Mouse (Mus musculus) erythroblast, embryonic 14.5 days (primary cell): ENCODE results near the gene Fam173a.

Experiments used
- GATA1 ChIP-seq: IDR thresholded peaks from 2 replicates; pipeline ENCODE4 v1.6.1; 2012; ENCODE audit warnings: low read length, inconsistent platforms, mixed read lengths
- TAL1 ChIP-seq: IDR thresholded peaks from 3 replicates; pipeline ENCODE4 v1.6.1; 2012; ENCODE audit warnings: low read length, inconsistent platforms, mixed read lengths

DNA sequence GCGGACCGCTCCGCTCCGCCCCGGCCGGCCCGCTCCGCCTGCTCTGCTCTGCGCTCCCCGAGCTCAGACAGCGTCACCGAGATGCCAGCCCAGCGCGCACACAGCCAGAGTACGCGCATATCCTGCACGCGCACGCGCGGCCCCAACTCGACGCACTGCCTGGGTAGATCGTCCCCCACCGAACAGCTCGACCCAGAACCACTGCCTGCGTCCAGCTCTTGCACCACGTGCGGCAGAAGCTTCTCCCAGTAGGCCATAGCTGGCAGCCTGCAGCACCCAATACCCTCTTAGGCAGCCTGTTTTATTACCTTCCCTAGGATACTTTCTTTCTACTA lies 44.3 kb upstream of the Fam173a start, which contains the start of gene Rhbdl1:
- TF ChIP-seq GATA1 (no peak), TAL1 (no peak)
